Mouse (Mus musculus): Measurements from ENCODE around the gene Tcl1b3. TPM values are rescaled to one million over a fixed set of nuclear protein-coding genes. Genes with fewer than 3 reads are reported as not detected.
"Not testable (repeated sequence)": the region's sequence is repeated elsewhere in the genome, so short reads cannot be mapped to it uniquely, and the experiment has no call there.

Gene Tcl1b3
- polyA plus RNA-seq (2015; fragmentation: Nextera tagmentation; extraction: Ambion mirVana) = not detected in 2 replicates

DNA sequence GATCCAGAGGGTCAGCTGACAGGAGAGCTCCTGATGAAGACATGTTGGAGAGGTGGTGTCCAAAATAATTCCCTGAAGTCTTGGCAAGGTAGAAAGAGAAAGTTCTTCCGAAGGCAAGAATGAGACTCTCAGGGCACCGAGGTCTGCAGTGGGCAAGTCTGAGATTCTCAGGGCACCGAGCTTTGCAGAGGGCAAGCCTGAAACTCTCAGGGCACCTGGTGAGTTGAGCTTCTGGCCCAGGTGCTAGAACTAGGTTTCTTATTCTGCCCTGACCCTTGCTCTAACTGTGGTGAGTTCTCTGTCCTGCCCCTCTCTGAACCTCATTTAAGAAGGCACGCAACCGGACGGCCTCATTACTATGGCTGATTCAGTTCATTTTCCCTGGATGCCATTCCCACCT, at the start of gene Tcl1b3:
TSS of gene Tcl1b3 (plus strand) at position 301 of the 400 bp plus-strand sequence.
- not testable (repeated sequence) for H3K4me3 ChIP-seq; H3K36me3 ChIP-seq (ENCODE audit: poor library complexity, severe bottlenecking); H3K27me3 ChIP-seq; H3K4me2 ChIP-seq; H3K27ac ChIP-seq; H3K9ac ChIP-seq; H3K9me3 ChIP-seq (replicated peaks); H3K4me1 ChIP-seq; ATAC-seq
- 92% methylated on average over 6 of the region's 6 CpGs for WGBS

DNA sequence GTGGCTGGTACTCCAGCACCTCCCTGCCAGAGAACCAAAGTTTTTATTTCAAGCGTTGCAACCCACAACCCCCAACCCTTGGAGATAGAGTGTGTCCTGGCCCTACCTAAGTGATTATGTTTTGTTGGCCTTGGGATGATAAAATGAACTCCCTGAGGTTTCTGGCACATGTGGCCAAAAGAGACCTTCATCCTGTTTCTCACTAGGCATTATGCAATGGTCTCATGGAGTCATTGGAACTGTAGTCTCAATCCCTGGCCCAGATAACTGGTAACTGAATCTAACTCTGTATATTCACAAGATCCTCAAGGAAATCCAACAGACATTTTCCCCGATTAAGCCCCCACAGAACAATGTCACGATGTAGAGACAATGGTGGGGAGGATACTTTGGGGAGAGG, 47.7 kb upstream of the Tcl1b3 start:
- Histone ChIP-seq H3K27me3 (no peaks in the 10 kb centered on the region), H3K9ac (no peak overlapping the region), H3K9me3 (replicated peaks) (no peaks in the 10 kb centered on the region), H3K27ac (no peak overlapping the region), H3K36me3 (ENCODE audit: poor library complexity, severe bottlenecking) (no peaks in the 10 kb centered on the region), H3K4me1 (no peaks in the 10 kb centered on the region), H3K4me2 (no peak overlapping the region), H3K4me3 (no peak overlapping the region)
- WGBS = 96% methylated on average over 3 of the region's 3 CpGs
- ATAC-seq = no peak

DNA sequence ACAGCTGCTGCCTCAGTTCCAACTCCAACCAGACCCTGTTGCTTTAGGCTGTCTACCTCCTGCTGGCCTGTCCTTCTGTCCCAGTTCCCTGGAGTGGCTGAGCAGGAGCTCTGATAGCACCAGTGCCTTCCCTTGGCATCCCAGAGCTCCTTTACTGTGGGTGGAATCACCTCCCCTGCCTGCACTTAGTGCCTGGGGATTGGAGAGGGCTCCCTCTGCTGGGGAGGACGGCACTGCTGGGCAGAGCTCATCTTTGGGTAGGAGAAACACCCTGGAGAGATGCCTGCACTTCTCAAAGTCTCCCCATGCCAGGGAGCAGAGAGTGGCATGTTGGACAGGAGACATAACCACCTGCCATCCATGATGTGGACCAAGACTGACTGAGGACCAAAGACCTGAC, 45.9 kb upstream of the Tcl1b3 start:
- not testable (repeated sequence) for H3K9ac ChIP-seq; H3K36me3 ChIP-seq (ENCODE audit: poor library complexity, severe bottlenecking); H3K27me3 ChIP-seq; H3K4me3 ChIP-seq; H3K9me3 ChIP-seq (replicated peaks); H3K4me2 ChIP-seq; H3K4me1 ChIP-seq; H3K27ac ChIP-seq; ATAC-seq
- WGBS = 53% methylated on average over 1 of the region's 1 CpGs

DNA sequence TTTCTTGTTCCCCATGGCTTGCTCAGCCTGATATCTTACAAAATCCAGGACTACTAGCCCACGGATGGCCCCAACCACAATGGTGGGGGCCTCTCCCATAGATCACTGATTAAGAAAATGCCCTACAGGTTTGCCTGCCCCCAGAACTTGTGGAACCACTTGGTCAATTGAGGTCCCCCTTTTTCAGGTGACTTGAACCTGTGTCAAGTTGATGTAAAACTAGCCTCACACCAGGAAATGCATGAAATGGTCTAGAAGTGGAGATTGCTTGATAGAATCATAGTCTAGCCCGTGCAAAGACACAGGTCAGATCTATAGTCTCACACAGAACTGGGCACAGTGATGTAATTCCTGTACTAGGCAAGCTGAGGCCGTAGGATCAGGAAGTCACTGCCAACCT, 45.1 kb upstream of the Tcl1b3 start, which contains the start of gene Tcl1b2:
TSS of gene Tcl1b2 (plus strand) at position 301 of the 400 bp plus-strand sequence.
- Histone ChIP-seq H3K4me3 (no peak within 1 kb of the TSS), H3K9ac (no peak within 1 kb of the TSS), H3K27me3 (no peaks in the 10 kb centered on the region), H3K36me3 (ENCODE audit: poor library complexity, severe bottlenecking) (no peaks in the 10 kb centered on the region), H3K9me3 (replicated peaks) (no peaks in the 10 kb centered on the region), H3K4me2 (no peak within 1 kb of the TSS), H3K27ac (no peak within 1 kb of the TSS), H3K4me1 (no peaks in the 10 kb centered on the region)
- ATAC-seq = no peak
- WGBS = 80% methylated on average over 3 of the region's 3 CpGs

DNA sequence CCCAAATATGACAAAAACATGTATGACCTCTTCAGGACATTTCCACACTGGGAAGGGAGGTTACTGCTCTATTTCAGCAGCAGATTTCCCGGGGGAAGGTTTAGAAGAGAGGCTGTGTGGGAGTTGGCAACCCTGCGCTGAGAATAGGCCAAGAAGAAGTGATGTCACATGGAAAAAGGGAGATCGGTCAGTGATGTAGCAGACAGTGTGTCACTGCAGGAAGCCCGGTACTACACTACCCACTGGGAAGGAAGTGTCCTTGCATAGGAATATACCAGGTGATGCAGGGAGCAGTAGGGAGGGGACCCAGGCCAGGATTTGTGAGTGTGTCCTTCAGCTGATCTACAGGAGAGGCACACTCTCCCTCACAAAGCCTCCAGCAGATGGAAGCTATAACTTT, 35.6 kb upstream of the Tcl1b3 start:
- H3K36me3 ChIP-seq (ENCODE audit: poor library complexity, severe bottlenecking); H3K27ac ChIP-seq; H3K4me3 ChIP-seq; H3K9me3 ChIP-seq (replicated peaks); ATAC-seq; H3K27me3 ChIP-seq; H3K9ac ChIP-seq; H3K4me2 ChIP-seq; H3K4me1 ChIP-seq: not testable (repeated sequence)
- 81% methylated on average over 4 of the region's 4 CpGs for WGBS

DNA sequence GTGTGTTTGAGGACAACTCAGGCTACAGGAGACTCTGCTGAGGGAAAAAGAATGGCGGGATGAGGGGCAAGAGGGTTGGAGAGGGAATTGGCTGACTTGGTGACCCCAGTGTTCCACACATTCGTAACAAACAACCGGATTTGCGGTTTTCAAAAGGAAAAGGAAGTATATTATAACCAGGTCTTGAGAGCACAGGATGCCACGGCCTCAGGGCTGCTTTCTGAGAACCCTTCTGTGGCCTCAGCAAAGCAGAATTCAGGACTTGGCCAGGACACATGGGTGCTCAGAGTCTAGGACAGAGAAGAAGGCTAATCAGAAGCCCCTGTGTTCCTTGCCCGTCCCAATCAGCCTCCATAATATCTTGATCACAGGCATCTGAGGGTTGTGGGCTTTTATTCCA, 32.0 kb upstream of the Tcl1b3 start:
- no peaks in the 10 kb centered on the region for H3K36me3 ChIP-seq (ENCODE audit: poor library complexity, severe bottlenecking)
- H3K9me3 ChIP-seq (replicated peaks) = no peaks in the 10 kb centered on the region
- H3K27me3 ChIP-seq = no peaks in the 10 kb centered on the region
- no peaks in the 10 kb centered on the region for H3K4me1 ChIP-seq
- no peak for ATAC-seq
- H3K27ac ChIP-seq = no peak overlapping the region
- no peak overlapping the region for H3K4me3 ChIP-seq
- no peak overlapping the region for H3K9ac ChIP-seq
- H3K4me2 ChIP-seq = no peak overlapping the region
- WGBS = 85% methylated on average over 6 of the region's 6 CpGs

DNA sequence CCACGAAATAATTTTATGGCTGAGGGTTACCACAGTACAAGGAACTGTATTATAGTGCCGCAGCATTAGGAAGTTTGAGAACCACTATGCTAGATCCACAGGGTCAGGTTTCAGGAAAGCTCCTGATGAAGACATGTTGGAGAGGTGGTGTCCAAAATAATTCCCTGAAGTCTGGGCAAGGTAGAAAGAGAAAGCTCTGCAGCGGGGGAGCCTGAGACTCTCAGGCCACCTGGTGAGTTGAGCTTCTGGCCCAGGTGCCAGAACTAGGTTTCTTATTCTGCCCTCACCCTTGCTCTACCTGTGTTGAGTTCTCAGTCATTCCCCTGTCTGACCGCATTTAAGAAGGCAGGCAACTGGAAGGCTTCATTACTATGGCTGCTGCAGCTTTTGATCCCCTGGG, 31.5 kb upstream of the Tcl1b3 start, which contains the start of gene Tcl1b1:
TSS of gene Tcl1b1 (plus strand) at position 301 of the 400 bp plus-strand sequence.
- no peaks in the 10 kb centered on the region for H3K27me3 ChIP-seq
- H3K4me2 ChIP-seq = no peak within 1 kb of the TSS
- no peaks in the 10 kb centered on the region for H3K36me3 ChIP-seq (ENCODE audit: poor library complexity, severe bottlenecking)
- no peak within 1 kb of the TSS for H3K4me3 ChIP-seq
- no peak within 1 kb of the TSS for H3K9ac ChIP-seq
- WGBS = 79% methylated on average over 4 of the region's 4 CpGs
- no peaks in the 10 kb centered on the region for H3K9me3 ChIP-seq (replicated peaks)
- H3K27ac ChIP-seq = no peak within 1 kb of the TSS
- no peaks in the 10 kb centered on the region for H3K4me1 ChIP-seq
- no peak for ATAC-seq

DNA sequence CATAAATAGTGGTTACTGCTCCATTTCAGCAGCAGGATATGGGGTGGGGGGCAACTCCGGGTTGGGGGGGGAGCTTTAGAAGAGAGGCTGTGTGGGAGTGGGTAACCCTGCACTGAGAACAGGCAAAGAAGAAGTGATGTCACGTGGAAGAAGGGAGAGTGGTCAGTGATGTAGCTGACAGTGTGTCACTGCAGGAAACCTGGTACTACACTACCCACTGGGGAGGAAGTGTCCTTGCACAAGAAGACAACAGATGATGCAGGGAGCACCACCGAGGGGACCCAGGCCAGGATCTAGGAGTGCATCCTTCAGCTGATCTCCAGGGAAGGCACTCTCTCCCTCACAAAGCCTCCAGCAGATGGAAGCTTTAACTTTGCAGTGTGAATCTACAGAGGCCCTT, 24.1 kb upstream of the Tcl1b3 start:
- no peak overlapping the region for H3K9ac ChIP-seq
- no peak for ATAC-seq
- no peaks in the 10 kb centered on the region for H3K9me3 ChIP-seq (replicated peaks)
- H3K4me1 ChIP-seq = no peaks in the 10 kb centered on the region
- no peak overlapping the region for H3K4me3 ChIP-seq
- H3K27me3 ChIP-seq = no peaks in the 10 kb centered on the region
- H3K27ac ChIP-seq = no peak overlapping the region
- no peaks in the 10 kb centered on the region for H3K36me3 ChIP-seq (ENCODE audit: poor library complexity, severe bottlenecking)
- H3K4me2 ChIP-seq = no peak overlapping the region
- WGBS = 92% methylated on average over 3 of the region's 3 CpGs

DNA sequence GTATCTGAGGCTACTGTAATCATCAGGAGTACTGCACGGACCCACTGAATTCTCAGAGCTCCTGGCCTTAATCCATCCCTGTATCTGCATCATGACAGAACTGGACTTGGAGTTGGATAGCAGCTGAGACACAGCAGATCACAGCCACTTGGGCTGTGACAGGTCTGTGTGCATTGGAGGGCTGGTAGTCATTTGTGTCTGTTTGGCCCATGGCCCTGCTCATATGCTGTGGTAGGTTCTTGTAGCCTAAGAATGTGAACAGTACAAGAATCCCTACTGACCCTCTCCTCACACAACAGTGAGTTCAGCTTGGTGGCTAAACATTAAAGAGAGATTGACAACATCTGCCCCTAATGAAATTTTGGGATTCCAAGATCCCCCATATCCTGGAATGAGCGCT, 17.5 kb upstream of the Tcl1b3 start:
- Histone ChIP-seq H3K27me3 (no peaks in the 10 kb centered on the region), H3K4me3 (no peak overlapping the region), H3K4me1 (no peaks in the 10 kb centered on the region), H3K36me3 (ENCODE audit: poor library complexity, severe bottlenecking) (no peaks in the 10 kb centered on the region), H3K9me3 (replicated peaks) (no peaks in the 10 kb centered on the region), H3K27ac (no peak overlapping the region), H3K4me2 (no peak overlapping the region), H3K9ac (no peak overlapping the region)
- WGBS = 95% methylated on average over 2 of the region's 2 CpGs
- no peak for ATAC-seq

DNA sequence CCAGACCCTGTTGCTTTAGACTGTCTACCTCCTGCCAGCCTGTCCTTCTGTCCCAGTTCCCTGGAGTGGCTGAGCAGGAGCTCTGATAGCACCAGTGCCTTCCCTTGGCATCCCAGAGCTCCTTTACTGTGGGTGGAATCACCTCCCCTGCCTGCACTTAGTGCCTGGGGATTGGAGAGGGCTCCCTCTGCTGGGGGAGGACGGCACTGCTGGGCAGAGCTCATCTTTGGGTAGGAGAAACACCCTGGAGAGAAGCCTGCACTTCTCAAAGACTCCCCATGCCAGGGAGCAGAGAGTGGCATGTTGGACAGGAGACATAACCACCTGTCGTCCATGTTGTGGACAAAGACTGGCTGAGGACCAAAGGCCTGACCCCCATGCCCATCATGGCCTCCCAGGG, 16.5 kb upstream of the Tcl1b3 start:
- not testable (repeated sequence) for H3K27me3 ChIP-seq; H3K27ac ChIP-seq; ATAC-seq; H3K4me2 ChIP-seq; H3K4me3 ChIP-seq; H3K9ac ChIP-seq; H3K36me3 ChIP-seq (ENCODE audit: poor library complexity, severe bottlenecking); H3K4me1 ChIP-seq; H3K9me3 ChIP-seq (replicated peaks)
- WGBS = 26% methylated on average over 2 of the region's 2 CpGs

DNA sequence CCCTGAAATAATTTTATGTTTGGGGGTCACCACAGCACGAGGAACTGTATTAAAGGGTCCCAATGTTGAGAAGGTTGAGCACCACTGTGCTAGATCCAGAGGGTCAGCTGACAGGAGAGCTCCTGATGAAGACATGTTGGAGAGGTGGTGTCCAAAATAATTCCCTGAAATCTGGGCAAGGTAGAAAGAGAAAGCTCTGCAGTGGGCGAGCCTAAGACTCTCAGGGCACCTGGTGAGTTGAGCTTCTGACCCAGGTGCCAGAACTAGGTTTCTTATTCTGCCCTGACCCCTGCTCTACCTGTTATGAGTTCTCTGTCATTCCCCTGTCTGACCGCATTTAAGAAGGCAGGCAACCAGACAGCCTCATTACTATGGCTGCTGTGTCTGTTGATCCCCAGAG, 14.8 kb upstream of the Tcl1b3 start, which contains the start of gene Tcl1b5:
TSS of gene Tcl1b5 (plus strand) at position 301 of the 400 bp plus-strand sequence.
- not testable (repeated sequence) for H3K27me3 ChIP-seq; H3K9me3 ChIP-seq (replicated peaks); H3K4me2 ChIP-seq; H3K9ac ChIP-seq; H3K4me3 ChIP-seq; ATAC-seq; H3K27ac ChIP-seq; H3K36me3 ChIP-seq (ENCODE audit: poor library complexity, severe bottlenecking); H3K4me1 ChIP-seq
- WGBS = 68% methylated on average over 3 of the region's 3 CpGs

DNA sequence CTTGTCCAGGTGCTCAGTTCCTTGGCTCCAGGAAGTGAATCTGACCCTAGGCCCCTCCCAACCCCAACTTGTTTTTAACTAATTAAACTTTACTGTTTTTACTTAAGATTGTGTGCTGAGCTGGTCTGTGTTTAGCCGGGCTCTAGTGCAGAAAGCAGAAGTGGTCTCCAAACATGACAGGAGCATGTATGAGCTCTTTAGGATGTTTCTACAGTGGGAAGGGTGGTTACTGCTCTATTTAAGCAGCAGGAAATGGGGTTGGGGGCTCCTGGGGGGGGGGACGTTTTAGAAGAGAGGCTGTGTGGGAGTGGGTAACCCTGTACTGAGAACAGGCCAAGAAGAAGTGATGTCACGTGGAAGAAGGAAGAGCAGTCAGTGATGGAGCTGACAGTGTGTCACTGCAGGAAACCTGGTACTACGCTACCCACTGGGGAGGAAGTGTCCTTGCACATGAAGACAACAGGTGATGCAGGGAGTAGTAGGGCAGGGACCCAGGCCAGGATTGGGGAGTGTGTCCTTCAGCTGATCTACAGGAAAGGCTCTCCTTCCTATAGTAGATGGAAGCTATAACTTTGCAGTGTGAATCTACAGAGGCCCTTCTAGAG, 9.7 kb upstream of the Tcl1b3 start:
- H3K4me3 ChIP-seq; H3K4me2 ChIP-seq; ATAC-seq; H3K4me1 ChIP-seq; H3K9ac ChIP-seq; H3K9me3 ChIP-seq (replicated peaks); H3K27ac ChIP-seq; H3K27me3 ChIP-seq; H3K36me3 ChIP-seq (ENCODE audit: poor library complexity, severe bottlenecking): not testable (repeated sequence)
- WGBS = 67% methylated on average over 4 of the region's 4 CpGs

DNA sequence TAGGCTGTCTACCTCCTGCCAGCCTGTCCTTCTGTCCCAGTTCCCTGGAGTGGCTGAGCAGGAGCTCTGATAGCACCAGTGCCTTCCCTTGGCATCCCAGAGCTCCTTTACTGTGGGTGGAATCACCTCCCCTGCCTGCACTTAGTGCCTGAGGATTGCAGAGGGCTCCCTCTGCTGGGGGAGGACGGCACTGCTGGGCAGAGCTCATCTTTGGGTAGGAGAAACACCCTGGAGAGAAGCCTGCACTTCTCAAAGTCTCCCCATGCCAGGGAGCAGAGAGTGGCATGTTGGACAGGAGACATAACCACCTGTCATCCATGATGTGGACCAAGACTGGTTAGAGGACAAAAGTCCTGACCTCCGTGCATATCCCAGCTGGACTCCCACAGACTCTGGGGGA, 1.9 kb upstream of the Tcl1b3 start:
- H3K27ac ChIP-seq; ATAC-seq; H3K4me2 ChIP-seq; H3K27me3 ChIP-seq; H3K4me1 ChIP-seq; H3K36me3 ChIP-seq (ENCODE audit: poor library complexity, severe bottlenecking); H3K9ac ChIP-seq; H3K4me3 ChIP-seq; H3K9me3 ChIP-seq (replicated peaks): not testable (repeated sequence)
- 55% methylated on average over 2 of the region's 2 CpGs for WGBS

Measured in forebrain, embryonic 13.5 days (tissue).